Mouse (Mus musculus) midbrain, embryonic 16.5 days (tissue): ENCODE results near the gene Klhl20. TPM values are rescaled to one million over a fixed set of nuclear protein-coding genes. Genes with fewer than 3 reads are reported as not detected.
"Not testable (repeated sequence)": the region's sequence is repeated elsewhere in the genome, so short reads cannot be mapped to it uniquely, and the experiment has no call there.

Experiments
- ATAC-seq: fragments of 200-750 bp; cut with Nextera tagmentation; 2 replicates; pipeline ENCODE4 v1.8.0; 2017; ENCODE audit warnings: moderate TSS enrichment
- H3K27ac ChIP-seq: fragments of 300-500 bp; sonication (generic); 2 replicates; pipeline ENCODE4 v1.5.1; 2014; ENCODE audit warnings: mild to moderate bottlenecking, low read length, mixed read lengths
- H3K27me3 ChIP-seq: fragments of 300-500 bp; sonication (generic); 2 replicates; pipeline ENCODE4 v1.6.1; 2014; ENCODE audit warnings: low read depth, low read length, mixed read lengths; ENCODE audit not compliant: control insufficient read depth, insufficient read depth
- H3K36me3 ChIP-seq: fragments of 300-500 bp; sonication (generic); 2 replicates; pipeline ENCODE4 v1.6.1; 2014; ENCODE audit warnings: mild to moderate bottlenecking, low read length, moderate library complexity, mixed read lengths; ENCODE audit not compliant: control insufficient read depth, insufficient read depth
- H3K4me1 ChIP-seq: fragments of 300-500 bp; sonication (generic); 2 replicates; pipeline ENCODE4 v1.6.1; 2014; ENCODE audit warnings: mild to moderate bottlenecking, low read length, mixed read lengths; ENCODE audit not compliant: control insufficient read depth, insufficient read depth
- H3K4me2 ChIP-seq: fragments of 300-500 bp; sonication (generic); 2 replicates; pipeline ENCODE4 v1.6.1; 2014; ENCODE audit warnings: mild to moderate bottlenecking, low read length, mixed read lengths
- H3K4me3 ChIP-seq: fragments of 300-500 bp; sonication (generic); 2 replicates; pipeline ENCODE4 v1.5.1; 2014; ENCODE audit warnings: low read depth, mild to moderate bottlenecking, low read length, moderate library complexity, mixed read lengths
- H3K9ac ChIP-seq: fragments of 300-500 bp; sonication (generic); 2 replicates; pipeline ENCODE4 v1.6.1; 2014; ENCODE audit warnings: low read depth, low read length, mixed read lengths
- H3K9me3 ChIP-seq: fragments of 300-500 bp; sonication (generic); replicated peaks from 2 replicates; pipeline ENCODE4 v1.6.1; 2014; ENCODE audit warnings: mild to moderate bottlenecking, low read length, mixed read lengths; ENCODE audit not compliant: control insufficient read depth, poor library complexity, severe bottlenecking
- WGBS: fragments of 180-500 bp; shearing (Covaris S2); extraction: QIAGEN DNeasy Blood & Tissue Kit; methylation state at CpG from one replicate; pipeline ENCODE4 v1.1.7; 2014; 5-methylcytosine and 5-hydroxymethylcytosine counted together
- polyA plus RNA-seq: library from polyadenylated mRNA; unstranded; fragments of >200 nt; fragmentation: Nextera tagmentation; extraction: Ambion mirVana; gene quantifications from 2 replicates; pipeline ENCODE4 v1.2.1, GENCODE M21; 2015

Klhl20 gene
- polyA plus RNA-seq: 19.6 and 19.8 TPM in 2 replicates

- Histone ChIP-seq H3K27ac (peak within 1 kb of the TSS; percentile 86), H3K9me3 (no peaks in the 10 kb centered on the region), H3K4me1 (peaks cover 17% of the 10 kb centered on the region), H3K27me3 (no peaks in the 10 kb centered on the region), H3K4me2 (peak within 1 kb of the TSS; percentile 81), H3K36me3 (0 out of 2 replicates have a peak, but pooled peaks cover 3% of the 10 kb centered on the region), H3K4me3 (peak within 1 kb of the TSS; percentile 94), H3K9ac (peak within 1 kb of the TSS; percentile 92)
- ATAC-seq: peak; percentile 98
- WGBS: 2% methylated on average over 41 of the region's 41 CpGs
Measured at GRCm38 (mm10) chr1:161130726-161131664, at the start of gene Klhl20. Gene Klhl20 (minus strand): TSS chr1:161131511.

- Histone ChIP-seq H3K27me3 (no peaks in the 10 kb centered on the region), H3K4me1 (no peaks in the 10 kb centered on the region), H3K9ac (no peak overlapping the region), H3K4me2 (no peak overlapping the region), H3K27ac (no peak overlapping the region), H3K9me3 (no peaks in the 10 kb centered on the region), H3K4me3 (no peak overlapping the region), H3K36me3 (no peaks in the 10 kb centered on the region)
- 53% methylated on average over 8 of the region's 8 CpGs for WGBS
- no peak for ATAC-seq
Measured at GRCm38 (mm10) chr1:161180674-161181073, 49.4 kb upstream of the Klhl20 start.

- Histone ChIP-seq H3K27ac (no peak overlapping the region), H3K9ac (peak overlapping the region; percentile 77), H3K4me2 (peak overlapping the region; percentile 88), H3K9me3 (no peaks in the 10 kb centered on the region), H3K36me3 (no peaks in the 10 kb centered on the region), H3K27me3 (peaks cover 2% of the 10 kb centered on the region; the same call in 1 of the 2 replicates), H3K4me1 (no peaks in the 10 kb centered on the region), H3K4me3 (peak overlapping the region; percentile 56)
- under 1% methylated on average over 40 of the region's 40 CpGs for WGBS
- peak; percentile 96 for ATAC-seq
Measured at GRCm38 (mm10) chr1:161170651-161171050, 39.3 kb upstream of the Klhl20 start.

DNA sequence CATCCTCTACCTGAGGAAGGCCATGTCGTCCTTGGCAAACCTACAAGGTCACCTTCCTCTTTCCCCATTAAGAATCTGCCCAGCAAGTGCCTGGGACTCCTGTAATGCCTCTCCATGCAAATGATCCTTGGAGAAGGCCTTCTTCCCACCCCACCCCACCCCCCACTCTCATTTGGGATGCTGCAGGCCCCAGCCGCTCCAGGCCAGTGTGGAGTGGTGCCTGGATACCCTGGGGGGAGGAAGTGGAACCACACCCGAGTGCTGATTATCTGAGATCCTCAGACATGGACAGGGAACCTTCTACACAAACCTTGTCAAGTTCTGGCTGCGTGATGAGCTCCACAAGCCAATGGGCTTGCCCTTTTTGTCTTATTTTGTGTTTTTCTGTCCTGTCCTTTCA is 29.0 kb upstream of the Klhl20 start:
- H3K27ac ChIP-seq: no peak overlapping the region
- H3K9ac ChIP-seq: no peak overlapping the region
- no peaks in the 10 kb centered on the region for H3K9me3 ChIP-seq
- H3K27me3 ChIP-seq: no peaks in the 10 kb centered on the region
- H3K36me3 ChIP-seq: no peaks in the 10 kb centered on the region; the same call in 1 of the 2 replicates
- H3K4me1 ChIP-seq: no peaks in the 10 kb centered on the region
- H3K4me3 ChIP-seq: no peak overlapping the region
- WGBS: 70% methylated on average over 4 of the region's 4 CpGs
- ATAC-seq: no peak
- H3K4me2 ChIP-seq: no peak overlapping the region

- no peak within 1 kb of the TSS for H3K27ac ChIP-seq
- no peaks in the 10 kb centered on the region; the same call in 1 of the 2 replicates for H3K36me3 ChIP-seq
- ATAC-seq: no peak
- WGBS: 91% methylated on average over 3 of the region's 3 CpGs
- no peak within 1 kb of the TSS for H3K4me3 ChIP-seq
- no peak within 1 kb of the TSS for H3K9ac ChIP-seq
- H3K4me1 ChIP-seq: no peaks in the 10 kb centered on the region
- H3K4me2 ChIP-seq: no peak within 1 kb of the TSS
- H3K9me3 ChIP-seq: no peaks in the 10 kb centered on the region
- no peaks in the 10 kb centered on the region for H3K27me3 ChIP-seq
Measured at GRCm38 (mm10) chr1:161159214-161159613, 27.9 kb upstream of the Klhl20 start, which contains the start of gene Tex50. Gene Tex50 (minus strand): TSS chr1:161159314.

- Histone ChIP-seq H3K4me2 (no peak overlapping the region), H3K36me3 (peaks cover 4% of the 10 kb centered on the region), H3K27me3 (no peaks in the 10 kb centered on the region), H3K9me3 (no peaks in the 10 kb centered on the region), H3K4me1 (no peaks in the 10 kb centered on the region), H3K9ac (no peak overlapping the region), H3K4me3 (no peak overlapping the region), H3K27ac (no peak overlapping the region)
- WGBS: 81% methylated on average over 10 of the region's 10 CpGs
- no peak for ATAC-seq
Measured at GRCm38 (mm10) chr1:161156546-161156945, 25.2 kb upstream of the Klhl20 start.

GRCm38 (mm10) chr1:161151098-161151497 is 19.8 kb upstream of the Klhl20 start:
- no peak for ATAC-seq
- no peak overlapping the region for H3K4me2 ChIP-seq
- 75% methylated on average over 6 of the region's 6 CpGs for WGBS

DNA sequence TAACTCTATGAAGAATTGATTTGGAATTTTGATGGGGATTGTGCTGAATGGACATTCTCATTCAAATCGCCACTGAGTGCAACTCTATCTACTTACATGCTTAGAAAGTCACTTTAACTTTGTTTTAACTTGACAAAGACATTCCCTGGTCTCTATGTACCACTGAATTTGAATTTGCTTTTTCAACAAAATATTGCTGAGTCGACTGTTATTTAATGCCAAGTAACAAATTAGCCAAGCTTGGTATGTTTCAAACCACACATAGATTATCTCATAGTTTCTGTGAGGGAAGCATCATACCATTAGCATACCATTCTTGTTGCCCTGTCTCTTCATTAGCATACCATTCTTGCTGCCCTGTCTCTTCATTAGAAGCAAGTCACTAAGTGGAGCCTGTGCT is 16.6 kb upstream of the Klhl20 start:
- H3K27ac ChIP-seq: no peak overlapping the region
- no peak overlapping the region for H3K4me3 ChIP-seq
- H3K4me1 ChIP-seq: peaks cover 2% of the 10 kb centered on the region; the same call in 1 of the 2 replicates
- no peaks in the 10 kb centered on the region for H3K27me3 ChIP-seq
- no peak overlapping the region for H3K4me2 ChIP-seq
- no peak overlapping the region for H3K9ac ChIP-seq
- no peak for ATAC-seq
- H3K9me3 ChIP-seq: no peaks in the 10 kb centered on the region
- H3K36me3 ChIP-seq: peaks cover 3% of the 10 kb centered on the region; the same call in 1 of the 2 replicates
- 83% methylated on average over 2 of the region's 2 CpGs for WGBS

More at GRCm38 (mm10) chr1:161151098-161151497, 19.8 kb upstream of the Klhl20 start:
- Histone ChIP-seq H3K4me3 (no peak overlapping the region), H3K4me1 (no peaks in the 10 kb centered on the region), H3K9me3 (no peaks in the 10 kb centered on the region), H3K36me3 (peaks cover 6% of the 10 kb centered on the region), H3K27me3 (no peaks in the 10 kb centered on the region), H3K27ac (no peak overlapping the region), H3K9ac (no peak overlapping the region)

GRCm38 (mm10) chr1:161145611-161146010 is 14.3 kb upstream of the Klhl20 start:
- not testable (repeated sequence) for ATAC-seq, H3K36me3 ChIP-seq, H3K9ac ChIP-seq, H3K4me1 ChIP-seq, H3K9me3 ChIP-seq, H3K4me3 ChIP-seq, H3K27me3 ChIP-seq, H3K4me2 ChIP-seq, H3K27ac ChIP-seq
- WGBS: 85% methylated on average over 8 of the region's 8 CpGs
